Comparison of ENCODE assay signal across 9 mouse cellular contexts in the genomic region with DNA sequence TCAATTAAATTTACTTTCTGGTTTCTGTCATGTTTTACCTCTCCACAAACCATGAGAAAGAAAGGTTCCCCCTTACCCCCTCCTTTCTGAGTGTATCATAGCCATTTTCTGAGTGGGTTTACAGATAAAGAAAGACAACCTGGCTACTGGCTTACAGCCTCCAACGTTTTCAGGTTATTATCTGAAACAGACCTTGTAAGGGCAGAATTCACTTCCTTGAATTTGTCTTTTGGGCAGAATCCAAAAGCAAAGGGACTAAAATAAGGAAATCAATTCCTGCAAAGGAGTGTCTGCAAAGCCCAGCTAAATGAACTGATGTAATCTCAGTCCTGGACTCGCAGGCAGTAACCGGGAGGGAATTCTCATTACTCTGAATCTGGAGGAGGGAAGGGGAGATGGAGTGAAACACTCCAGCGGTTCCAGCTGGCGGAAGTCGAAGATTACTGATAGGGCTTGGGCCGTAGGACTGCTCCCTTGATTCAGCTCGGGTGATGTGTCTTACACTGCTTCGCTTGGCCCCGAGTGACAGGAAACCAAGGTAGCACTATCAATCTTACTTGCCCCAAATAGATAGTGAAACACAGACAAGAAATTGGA.
DNase-seq lines count a peak whose midpoint lies in the region; ATAC-seq and TF ChIP-seq lines count a peak whose summit lies in the region.
"Had no signal": no experiment of that assay in that cellular context is flagged by ENCODE, and none has a peak within 500 bp of the region (broad histone marks: within the 10 kb centered on the region; RNA-seq: fewer than 3 reads in every experiment).

No protein-coding gene starts in this region.

- H3K27ac ChIP-seq in intestine, embryonic 14.5 days (ENCODE audit: low read depth), result no peak overlapping the region
- no peak overlapping the region for H3K27ac ChIP-seq in intestine, postnatal 0 days (ENCODE audit: low read depth, low read length)
- no peak overlapping the region for H3K27ac ChIP-seq in stomach, embryonic 16.5 days (ENCODE audit: low read length)
- no peak overlapping the region for H3K27ac ChIP-seq in forebrain, embryonic 14.5 days (ENCODE audit: low read depth, low read length)

- 0 out of 2 replicates have a peak overlapping the region, but pooled peaks have one; percentile 1 for H3K4me2 ChIP-seq in intestine, embryonic 14.5 days (ENCODE audit: low read length)
- H3K4me2 ChIP-seq in intestine, postnatal 0 days (replicated peaks; ENCODE audit: low read depth), result no peak overlapping the region
- H3K4me2 ChIP-seq in stomach, embryonic 16.5 days (ENCODE audit: low read depth, low read length), result 0 out of 2 replicates have a peak overlapping the region, but pooled peaks have one; percentile 9
- no peak overlapping the region for H3K4me2 ChIP-seq in forebrain, embryonic 14.5 days (ENCODE audit: low read length)

- no peaks in the 10 kb centered on the region for H3K36me3 ChIP-seq in intestine, embryonic 14.5 days (ENCODE audit: control insufficient read depth, insufficient read depth, low read length)
- no peaks in the 10 kb centered on the region for H3K36me3 ChIP-seq in intestine, postnatal 0 days (ENCODE audit: control insufficient read depth, insufficient read depth)
- H3K36me3 ChIP-seq in stomach, embryonic 16.5 days (ENCODE audit: control insufficient read depth, insufficient read depth, low read length), result no peaks in the 10 kb centered on the region
- no peaks in the 10 kb centered on the region for H3K36me3 ChIP-seq in forebrain, embryonic 14.5 days (ENCODE audit: control insufficient read depth, insufficient read depth, low read length)

- intact Hi-C loops in heart, postnatal 25 days (cut with DNase I), result no loop called here

- no peak for TF ChIP-seq CTCF in intestine, postnatal 0 days (IDR thresholded peaks at IDR 0.05; ENCODE audit: low read depth)

- no peaks in the 10 kb centered on the region for H3K9me3 ChIP-seq in intestine, embryonic 14.5 days (ENCODE audit: control insufficient read depth, low read length)
- no peaks in the 10 kb centered on the region for H3K9me3 ChIP-seq in intestine, postnatal 0 days (ENCODE audit: control insufficient read depth)
- H3K9me3 ChIP-seq in stomach, embryonic 16.5 days (replicated peaks; ENCODE audit: control insufficient read depth, low read length), result no peaks in the 10 kb centered on the region
- H3K9me3 ChIP-seq in forebrain, embryonic 14.5 days (replicated peaks; ENCODE audit: control insufficient read depth, low read length), result no peaks in the 10 kb centered on the region

- DNase-seq in intestine, embryonic 14.5 days (ENCODE audit: low spot score), result no peak
- peak; percentile 6 for DNase-seq in testis, postnatal 14 days (ENCODE audit: low spot score)
- no peak for DNase-seq in testis, postnatal 10 days (ENCODE audit: low spot score)
- DNase-seq in heart, postnatal 25 days (ENCODE audit: low spot score), result peak; percentile 10
- DNase-seq in forebrain, embryonic 14.5 days (ENCODE audit: low spot score), result no peak
- DNase-seq in spleen, postnatal 14 days (ENCODE audit: low spot score in 2 of 2), result no peak

- H3K27me3 ChIP-seq in intestine, embryonic 14.5 days (replicated peaks; ENCODE audit: control insufficient read depth, insufficient read depth, low read length), result no peaks in the 10 kb centered on the region
- no peaks in the 10 kb centered on the region for H3K27me3 ChIP-seq in intestine, postnatal 0 days (replicated peaks; ENCODE audit: control insufficient read depth, insufficient read depth, low read length)
- H3K27me3 ChIP-seq in stomach, embryonic 16.5 days (ENCODE audit: control insufficient read depth, insufficient read depth, low read length), result no peaks in the 10 kb centered on the region
- H3K27me3 ChIP-seq in forebrain, embryonic 14.5 days (replicated peaks; ENCODE audit: control insufficient read depth, insufficient read depth, low read length), result no peaks in the 10 kb centered on the region
- H3K27me3 ChIP-seq: CH12.LX had no signal

- WGBS in intestine, embryonic 14.5 days, result 42% methylated on average over 10 of the region's 10 CpGs
- WGBS in intestine, postnatal 0 days, result 52% methylated on average over 10 of the region's 10 CpGs
- 41% methylated on average over 10 of the region's 10 CpGs for WGBS in stomach, embryonic 16.5 days
- WGBS in forebrain, embryonic 14.5 days, result 78% methylated on average over 10 of the region's 10 CpGs

- ATAC-seq in intestine, embryonic 14.5 days (replicated peaks; ENCODE audit: low FRiP score, low TSS enrichment, low read depth), result no peak
- ATAC-seq in intestine, postnatal 0 days, result no peak
- no peak for ATAC-seq in stomach, embryonic 16.5 days (ENCODE audit: insufficient read depth, low FRiP score)
- no peak for ATAC-seq in forebrain, embryonic 14.5 days

- no peak overlapping the region for H3K4me3 ChIP-seq in intestine, embryonic 14.5 days (ENCODE audit: low read depth, low read length)
- H3K4me3 ChIP-seq in intestine, postnatal 0 days (ENCODE audit: low read depth, low read length), result no peak overlapping the region
- H3K4me3 ChIP-seq in stomach, embryonic 16.5 days (replicated peaks; ENCODE audit: low read length), result no peak overlapping the region
- no peak overlapping the region for H3K4me3 ChIP-seq in forebrain, embryonic 14.5 days (ENCODE audit: low read depth, low read length)

- no peak overlapping the region for H3K9ac ChIP-seq in intestine, embryonic 14.5 days (ENCODE audit: low read length)
- no peak overlapping the region for H3K9ac ChIP-seq in intestine, postnatal 0 days (ENCODE audit: low read depth, low read length)
- no peak overlapping the region for H3K9ac ChIP-seq in stomach, embryonic 16.5 days (ENCODE audit: low read length)
- H3K9ac ChIP-seq in forebrain, embryonic 14.5 days (ENCODE audit: low read length), result no peak overlapping the region

- no peaks in the 10 kb centered on the region for H3K4me1 ChIP-seq in intestine, embryonic 14.5 days (replicated peaks; ENCODE audit: control insufficient read depth, insufficient read depth, low read length)
- no peaks in the 10 kb centered on the region for H3K4me1 ChIP-seq in intestine, postnatal 0 days (replicated peaks; ENCODE audit: control insufficient read depth, insufficient read depth, low read length)
- H3K4me1 ChIP-seq in stomach, embryonic 16.5 days (ENCODE audit: control insufficient read depth, insufficient read depth, low read length), result no peaks in the 10 kb centered on the region
- no peaks in the 10 kb centered on the region for H3K4me1 ChIP-seq in forebrain, embryonic 14.5 days (ENCODE audit: control insufficient read depth, insufficient read depth, low read length)

Comparison
In these comparisons a context has a peak if more than half of its experiments do, and no peak if none do; other contexts are left out.
1. DNase-seq: peak in testis, postnatal 14 days (single experiment) and heart, postnatal 25 days (single experiment); none in intestine, embryonic 14.5 days (single experiment), testis, postnatal 10 days (single experiment), forebrain, embryonic 14.5 days (single experiment) and spleen, postnatal 14 days (0 of 2).
2. H3K4me2 ChIP-seq: peak in intestine, embryonic 14.5 days (single experiment) and stomach, embryonic 16.5 days (single experiment); none in intestine, postnatal 0 days (single experiment) and forebrain, embryonic 14.5 days (single experiment).